Mouse (Mus musculus): ENCODE results near the gene Smoc2. TPM values are rescaled to one million over a fixed set of nuclear protein-coding genes. Genes with fewer than 3 reads are reported as not detected.

Smoc2 gene
- total RNA-seq, 2 experiments from 2014 or later: 44.5 to 53.2 TPM

- no peak for DNase-seq
Measured at GRCm38 (mm10) chr17:14412460-14412859, 133.2 kb downstream of the Smoc2 start.

GRCm38 (mm10) chr17:14414511-14414910, 135.2 kb downstream of the Smoc2 start:
- no peak for DNase-seq

GRCm38 (mm10) chr17:14420460-14421046, 141.2 kb downstream of the Smoc2 start:
- DNase-seq: peak; percentile 38 to 50

GRCm38 (mm10) chr17:14426481-14426880, 147.2 kb downstream of the Smoc2 start:
- no peak for DNase-seq

GRCm38 (mm10) chr17:14434717-14435116, 155.4 kb downstream of the Smoc2 start:
- DNase-seq: no peak

- DNase-seq: no peak
Measured at GRCm38 (mm10) chr17:14445611-14446010, 166.3 kb downstream of the Smoc2 start.

GRCm38 (mm10) chr17:14447275-14447674, 168.0 kb downstream of the Smoc2 start:
- DNase-seq: no peak

Other genes starting within 250 kb of the Smoc2 start
- not detected for gene Gm7358, start 220.0 kb upstream of the Smoc2 start, total RNA-seq (2021)
- gene Dact2, start 75.2 kb upstream of the Smoc2 start, total RNA-seq (2021): 1 to 10 TPM in 1 of 2 experiments, under 1 TPM in 1; 0.95 to 1.1 TPM

Measured in heart, adult 18-20 months (tissue).